Mouse (Mus musculus): ENCODE data around the gene Tspan18. TPM values are rescaled to one million over a fixed set of nuclear protein-coding genes. Genes with fewer than 3 reads are reported as not detected.
A peak's percentile ranks its signal among the peaks of the same experiment; 100 is the strongest.

Gene Tspan18
- total and polyA plus RNA-seq, 3 experiments, result 0.38 TPM; not detected in 2

- Histone ChIP-seq H3K9me3 (replicated peaks; ENCODE audit: low read length) (peaks cover 3% of the 10 kb centered on the region), H3K79me2 (replicated peaks; ENCODE audit: control insufficient read depth, extremely low read depth, insufficient read depth, poor library complexity, severe bottlenecking) (no peaks in the 10 kb centered on the region), H3K27me3 (replicated peaks) (peaks cover 85% of the 10 kb centered on the region), H3K4me1 (ENCODE audit: control insufficient read depth in 1 of 2, insufficient read depth in 2 of 2) (no peaks in the 10 kb centered on the region; a peak in 1 of 4 replicates), H3K27ac (ENCODE audit: insufficient read depth, low read depth) (no peak overlapping the region), H3K36me3 (replicated peaks in 1 of 2; ENCODE audit: control insufficient read depth in 1 of 2, insufficient read depth in 1 of 2, low read length in 1 of 2) (no peaks in the 10 kb centered on the region), H3K4me3 (replicated peaks in 1 of 3; ENCODE audit: low read depth in 2 of 3, low read length in 2 of 3, poor library complexity in 1 of 3) (no peak overlapping the region), H3K9ac (ENCODE audit: insufficient read depth, low read depth) (no peak overlapping the region), H3K4me2 (ENCODE audit: insufficient read depth, low read depth, poor library complexity, severe bottlenecking) (no peak overlapping the region)
- dilution Hi-C loops (cut with MboI; ENCODE audit: extremely low pct_ligation_motif_present, extremely low pct_unique_long_range_greater_than_20kb, low sequenced_read_pairs), result no loop called here
- TF ChIP-seq TBP (conservative IDR thresholded peaks at IDR 0.05; ENCODE audit: low read depth, low read length) (no peak), GABPA (IDR thresholded peaks at IDR 0.05; ENCODE audit: insufficient replicate concordance, low read depth, low read length) (no peak)
- DNase-seq (ENCODE audit: extremely low read depth), result no peak
- in situ Hi-C loops (cut with MboI; ENCODE audit: low pct_ligation_motif_present, low pct_unique_long_range_greater_than_20kb, low sequenced_read_pairs), result loop anchor here (25.0 kb wide), 1 partner anchor 556 kb away; no protein-coding TSS in a partner anchor
Observed at GRCm38 (mm10) chr2:93206126-93206525, 128.2 kb downstream of the Tspan18 start.

- H3K27ac ChIP-seq (ENCODE audit: insufficient read depth, low read depth), result no peak overlapping the region
- DNase-seq (ENCODE audit: extremely low read depth), result no peak
- no peaks in the 10 kb centered on the region for H3K79me2 ChIP-seq (replicated peaks; ENCODE audit: control insufficient read depth, extremely low read depth, insufficient read depth, poor library complexity, severe bottlenecking)
- in situ Hi-C loops (cut with MboI; ENCODE audit: low pct_ligation_motif_present, low pct_unique_long_range_greater_than_20kb, low sequenced_read_pairs), result loop anchor here (25.0 kb wide), 1 partner anchor 558 kb away; no protein-coding TSS in a partner anchor
- H3K27me3 ChIP-seq (replicated peaks), result peaks cover 81% of the 10 kb centered on the region
- peaks cover 4 to 15% of the 10 kb centered on the region in 2 experiments for H3K4me1 ChIP-seq (ENCODE audit: control insufficient read depth in 1 of 2, insufficient read depth in 2 of 2)
- no peak for TF ChIP-seq E2F4 (IDR thresholded peaks at IDR 0.05; ENCODE audit: insufficient replicate concordance, low read depth, low read length)
- no peak for TF ChIP-seq TCF12 (IDR thresholded peaks at IDR 0.05; ENCODE audit: low read depth, low read length)
- no peak for TF ChIP-seq CTCF (conservative IDR thresholded peaks at IDR 0.05 in 1 of 2, IDR thresholded peaks at IDR 0.05 in 1 of 2; ENCODE audit: low read depth in 2 of 2, low read length in 2 of 2)
- TF ChIP-seq KAT2A (IDR thresholded peaks at IDR 0.05; ENCODE audit: insufficient replicate concordance, low read length), result no peak
- no peak for TF ChIP-seq CHD2 (IDR thresholded peaks at IDR 0.05; ENCODE audit: low read length)
- TF ChIP-seq BHLHE40 (IDR thresholded peaks at IDR 0.05; ENCODE audit: low read depth, low read length), result no peak
- no peak for TF ChIP-seq HCFC1 (IDR thresholded peaks at IDR 0.05; ENCODE audit: low read depth, low read length)
- no peak for TF ChIP-seq UBTF (IDR thresholded peaks at IDR 0.05; ENCODE audit: low read depth, low read length)
- no peaks in the 10 kb centered on the region for H3K9me3 ChIP-seq (replicated peaks; ENCODE audit: low read length)
- no peak overlapping the region for H3K9ac ChIP-seq (ENCODE audit: insufficient read depth, low read depth)
- dilution Hi-C loops (cut with MboI; ENCODE audit: extremely low pct_ligation_motif_present, extremely low pct_unique_long_range_greater_than_20kb, low sequenced_read_pairs), result no loop called here
- no peak overlapping the region for H3K4me2 ChIP-seq (ENCODE audit: insufficient read depth, low read depth, poor library complexity, severe bottlenecking)
- H3K4me3 ChIP-seq (replicated peaks in 1 of 3; ENCODE audit: low read depth in 2 of 3, low read length in 2 of 3, poor library complexity in 1 of 3), result no peak overlapping the region
- peaks cover 0 to 4% of the 10 kb centered on the region in 2 experiments for H3K36me3 ChIP-seq (replicated peaks in 1 of 2; ENCODE audit: control insufficient read depth in 1 of 2, insufficient read depth in 1 of 2, low read length in 1 of 2)
Observed at GRCm38 (mm10) chr2:93204571-93204970, 129.7 kb downstream of the Tspan18 start.

GRCm38 (mm10) chr2:93203682-93204081 is 130.6 kb downstream of the Tspan18 start:
- in situ Hi-C loops (cut with MboI; ENCODE audit: low pct_ligation_motif_present, low pct_unique_long_range_greater_than_20kb, low sequenced_read_pairs), result loop anchor here (25.0 kb wide), 1 partner anchor 559 kb away; no protein-coding TSS in a partner anchor
- no peak overlapping the region for H3K9ac ChIP-seq (ENCODE audit: insufficient read depth, low read depth)
- no peak for TF ChIP-seq MYC (IDR thresholded peaks at IDR 0.05; ENCODE audit: low read depth, low read length)
- no peak for TF ChIP-seq UBTF (IDR thresholded peaks at IDR 0.05; ENCODE audit: low read depth, low read length)
- TF ChIP-seq NRF1 (IDR thresholded peaks at IDR 0.05; ENCODE audit: low read depth, low read length), result no peak
- TF ChIP-seq MEF2A (IDR thresholded peaks at IDR 0.05; ENCODE audit: borderline replicate concordance, low read depth, low read length), result no peak
- no peak for TF ChIP-seq NELFE (IDR thresholded peaks at IDR 0.05; ENCODE audit: low read depth, low read length)
- peak in 1 of 2 experiments; percentile 66; a peak in 2 of 4 replicates for TF ChIP-seq CTCF (conservative IDR thresholded peaks at IDR 0.05 in 1 of 2, IDR thresholded peaks at IDR 0.05 in 1 of 2; ENCODE audit: low read depth in 2 of 2, low read length in 2 of 2)
- TF ChIP-seq CHD1 (IDR thresholded peaks at IDR 0.05; ENCODE audit: low read depth, low read length), result no peak
- peak; percentile 53 for TF ChIP-seq SMC3 (IDR thresholded peaks at IDR 0.05; ENCODE audit: low read depth, low read length)
- peak; percentile 37 for TF ChIP-seq RAD21 (IDR thresholded peaks at IDR 0.05; ENCODE audit: low read depth, low read length)
- TF ChIP-seq SIN3A (IDR thresholded peaks at IDR 0.05; ENCODE audit: low read length), result no peak
- H3K4me1 ChIP-seq (ENCODE audit: control insufficient read depth in 1 of 2, insufficient read depth in 2 of 2), result peaks cover 11 to 21% of the 10 kb centered on the region in 2 experiments
- dilution Hi-C loops (cut with MboI; ENCODE audit: extremely low pct_ligation_motif_present, extremely low pct_unique_long_range_greater_than_20kb, low sequenced_read_pairs), result no loop called here
- no peak overlapping the region for H3K4me2 ChIP-seq (ENCODE audit: insufficient read depth, low read depth, poor library complexity, severe bottlenecking)
- H3K27me3 ChIP-seq (replicated peaks), result peaks cover 78% of the 10 kb centered on the region
- no peak overlapping the region for H3K4me3 ChIP-seq (replicated peaks in 1 of 3; ENCODE audit: low read depth in 2 of 3, low read length in 2 of 3, poor library complexity in 1 of 3)
- peaks cover 0 to 4% of the 10 kb centered on the region in 2 experiments for H3K36me3 ChIP-seq (replicated peaks in 1 of 2; ENCODE audit: control insufficient read depth in 1 of 2, insufficient read depth in 1 of 2, low read length in 1 of 2)
- H3K27ac ChIP-seq (ENCODE audit: insufficient read depth, low read depth), result no peak overlapping the region
- H3K9me3 ChIP-seq (replicated peaks; ENCODE audit: low read length), result no peaks in the 10 kb centered on the region
- no peak for DNase-seq (ENCODE audit: extremely low read depth)
- H3K79me2 ChIP-seq (replicated peaks; ENCODE audit: control insufficient read depth, extremely low read depth, insufficient read depth, poor library complexity, severe bottlenecking), result no peaks in the 10 kb centered on the region

Measured in CH12.LX (cell line).